Mouse (Mus musculus): ENCODE results near the gene Kcnj6. TPM values are rescaled to one million over a fixed set of nuclear protein-coding genes. Genes with fewer than 3 reads are reported as not detected.
A peak's percentile ranks its signal among the peaks of the same experiment; 100 is the strongest.

The Kcnj6 gene
- polyA plus RNA-seq, 1 experiment from 2014 or later: 0.54 TPM

DNA sequence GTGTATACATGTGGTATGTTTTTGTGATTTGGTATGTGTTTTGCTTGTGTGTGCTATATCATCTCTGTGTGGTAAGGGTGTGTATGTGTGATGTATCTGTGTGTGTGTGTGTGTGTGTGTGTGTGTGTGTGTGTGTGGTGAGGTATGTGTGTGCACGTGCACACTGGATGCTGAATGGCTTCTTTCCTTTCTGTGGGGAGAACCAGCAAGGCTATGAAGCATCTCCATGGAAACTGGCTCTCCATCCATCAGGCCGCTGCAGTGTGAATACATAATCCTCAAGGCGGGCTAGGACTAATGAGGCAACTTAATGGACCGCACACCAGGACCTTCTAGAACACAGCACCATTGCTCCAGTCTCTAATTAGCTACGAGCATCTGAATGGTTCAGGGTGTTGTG is 78.3 kb downstream of the Kcnj6 start:
- Histone ChIP-seq H3K27me3 (no peaks in the 10 kb centered on the region), H3K27ac (no peak overlapping the region), H3K4me2 (no peak overlapping the region), H3K9ac (no peak overlapping the region), H3K9me3 (no peaks in the 10 kb centered on the region), H3K36me3 (replicated peaks) (no peaks in the 10 kb centered on the region), H3K4me3 (replicated peaks) (no peak overlapping the region), H3K4me1 (peaks cover 9% of the 10 kb centered on the region)
- 20% methylated on average over 5 of the region's 5 CpGs for WGBS
- ATAC-seq (ENCODE audit: low FRiP score): peak; percentile 75; the same call in 1 of the 2 replicates

DNA sequence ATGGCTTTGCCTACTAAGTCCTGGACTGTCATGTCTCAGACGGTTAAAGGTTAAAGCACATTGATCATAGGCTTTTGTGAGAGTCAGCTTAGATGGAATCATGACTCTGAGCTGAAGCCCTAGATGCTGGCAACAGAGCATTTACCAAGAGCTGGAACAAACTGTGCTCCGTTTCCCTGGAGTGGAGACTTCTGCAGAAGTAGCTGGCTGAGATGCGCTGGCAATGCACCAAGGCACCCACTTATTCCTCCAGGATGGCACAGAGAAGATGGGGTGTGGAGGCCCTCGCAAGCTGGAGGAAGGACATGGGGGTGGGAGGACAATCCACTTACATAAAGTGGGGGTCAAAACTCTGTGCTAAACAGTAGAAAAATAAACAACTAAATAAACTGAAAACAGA is 91.5 kb downstream of the Kcnj6 start:
- no peak overlapping the region for H3K9ac ChIP-seq
- ATAC-seq (ENCODE audit: low FRiP score): no peak
- H3K27me3 ChIP-seq: no peaks in the 10 kb centered on the region
- H3K9me3 ChIP-seq: no peaks in the 10 kb centered on the region
- peaks cover under 1% of the 10 kb centered on the region; the same call in 1 of the 2 replicates for H3K4me1 ChIP-seq
- H3K36me3 ChIP-seq (replicated peaks): no peaks in the 10 kb centered on the region
- H3K4me3 ChIP-seq (replicated peaks): no peak overlapping the region
- H3K4me2 ChIP-seq: no peak overlapping the region
- 94% methylated on average over 4 of the region's 4 CpGs for WGBS
- H3K27ac ChIP-seq: no peak overlapping the region

DNA sequence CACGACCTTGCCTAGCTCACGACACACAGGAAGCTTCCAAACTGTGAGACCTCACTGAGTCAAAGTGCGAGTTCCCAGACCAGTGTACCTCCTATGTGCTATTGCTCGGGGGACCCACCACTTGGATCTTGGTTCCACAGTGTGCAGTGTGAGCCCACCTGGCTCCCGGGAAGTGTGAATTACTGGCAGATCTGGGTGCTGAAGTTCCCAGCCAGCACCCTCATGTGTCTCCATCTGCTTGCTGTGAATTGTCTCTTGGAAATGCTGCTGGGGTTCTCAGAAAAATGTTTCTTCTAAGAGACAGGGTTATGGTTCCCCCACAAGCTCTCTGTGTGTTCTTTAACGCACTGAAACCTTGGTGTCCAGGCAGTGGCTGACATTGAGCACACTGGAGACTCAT is 98.7 kb downstream of the Kcnj6 start:
- H3K4me1 ChIP-seq: peaks cover 3% of the 10 kb centered on the region; the same call in 1 of the 2 replicates
- WGBS: 89% methylated on average over 6 of the region's 6 CpGs
- H3K27me3 ChIP-seq: no peaks in the 10 kb centered on the region
- no peak overlapping the region for H3K9ac ChIP-seq
- H3K27ac ChIP-seq: no peak overlapping the region
- no peak overlapping the region for H3K4me2 ChIP-seq
- ATAC-seq (ENCODE audit: low FRiP score): no peak
- H3K9me3 ChIP-seq: no peaks in the 10 kb centered on the region
- H3K4me3 ChIP-seq (replicated peaks): no peak overlapping the region
- no peaks in the 10 kb centered on the region for H3K36me3 ChIP-seq (replicated peaks)

DNA sequence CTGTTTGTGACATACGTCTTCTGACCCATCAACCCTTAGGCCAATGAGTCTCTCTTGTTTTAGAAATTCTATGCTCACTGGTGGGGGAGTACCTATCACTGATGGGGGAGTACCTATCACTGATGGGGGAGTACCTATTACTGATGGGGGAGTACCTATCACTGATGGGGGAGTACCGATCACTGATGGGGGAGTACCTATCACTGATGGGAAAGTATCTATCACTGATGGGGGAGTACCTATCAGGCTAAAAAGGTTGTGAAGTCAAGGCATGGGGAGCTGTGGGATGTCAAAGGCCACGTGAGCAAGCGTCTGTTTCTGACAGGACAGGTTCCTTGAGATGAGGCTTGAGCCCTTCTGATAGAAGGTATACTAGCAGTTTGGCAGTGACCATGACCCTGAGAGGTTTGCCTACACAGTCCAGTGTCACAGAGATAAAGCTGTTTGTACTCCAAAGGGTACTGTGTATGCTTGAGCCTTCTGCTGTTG is 105.3 kb downstream of the Kcnj6 start:
- no peaks in the 10 kb centered on the region for H3K9me3 ChIP-seq
- no peak for ATAC-seq (ENCODE audit: low FRiP score)
- WGBS: 95% methylated on average over 4 of the region's 4 CpGs

DNA sequence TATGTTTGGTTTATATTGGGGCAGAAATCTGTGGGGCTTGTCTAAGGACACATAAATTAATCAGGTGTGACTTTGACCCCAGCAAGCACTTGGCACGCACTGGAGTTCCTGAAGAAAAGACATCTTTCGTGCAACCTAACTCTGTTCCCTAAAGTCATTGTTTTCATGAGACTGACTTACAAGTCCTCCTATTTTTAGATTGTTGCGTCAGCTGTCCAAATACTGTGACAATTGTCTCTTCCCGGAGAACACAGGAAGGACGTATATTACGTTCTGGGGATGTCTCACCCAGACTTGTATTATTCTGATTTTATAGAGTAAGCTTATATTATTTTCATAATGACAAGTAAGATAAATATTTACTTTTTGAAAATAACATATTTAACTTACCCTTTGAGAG is 106.9 kb downstream of the Kcnj6 start:
- Histone ChIP-seq H3K4me3 (replicated peaks) (no peak overlapping the region), H3K9ac (no peak overlapping the region), H3K4me2 (no peak overlapping the region), H3K9me3 (no peaks in the 10 kb centered on the region), H3K4me1 (no peaks in the 10 kb centered on the region), H3K27me3 (no peaks in the 10 kb centered on the region), H3K36me3 (replicated peaks) (no peaks in the 10 kb centered on the region), H3K27ac (no peak overlapping the region)
- ATAC-seq (ENCODE audit: low FRiP score): no peak
- WGBS: 87% methylated on average over 6 of the region's 6 CpGs

More for the DNA sequence above, 105.3 kb downstream of the Kcnj6 start:
- Histone ChIP-seq H3K4me3 (replicated peaks) (no peak overlapping the region), H3K27ac (no peak overlapping the region), H3K9ac (no peak overlapping the region), H3K4me1 (no peaks in the 10 kb centered on the region), H3K27me3 (no peaks in the 10 kb centered on the region), H3K4me2 (no peak overlapping the region), H3K36me3 (replicated peaks) (no peaks in the 10 kb centered on the region)

DNA sequence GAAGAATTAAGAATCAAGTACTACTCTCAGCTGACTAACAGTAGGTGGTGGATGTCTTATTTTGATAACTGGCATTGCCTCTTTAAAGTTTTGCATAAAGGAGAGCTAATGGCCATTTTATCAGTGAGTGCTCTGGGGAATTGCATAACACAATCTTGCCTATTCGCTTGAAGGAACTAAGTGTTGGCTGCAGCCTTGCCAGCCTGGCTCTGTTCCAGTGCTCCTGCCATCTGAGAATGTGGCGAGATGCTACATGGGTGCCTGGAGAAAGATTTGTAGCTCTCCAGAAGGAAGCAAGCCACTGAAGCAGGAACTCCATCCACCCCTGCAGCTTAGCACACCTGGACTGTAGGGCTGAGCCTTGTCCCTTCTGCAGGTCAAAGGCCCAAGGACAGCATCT is 107.4 kb downstream of the Kcnj6 start:
- no peak for ATAC-seq (ENCODE audit: low FRiP score)
- Histone ChIP-seq H3K4me1 (no peaks in the 10 kb centered on the region), H3K4me3 (replicated peaks) (no peak overlapping the region), H3K4me2 (no peak overlapping the region), H3K36me3 (replicated peaks) (no peaks in the 10 kb centered on the region), H3K27me3 (no peaks in the 10 kb centered on the region), H3K9me3 (no peaks in the 10 kb centered on the region), H3K9ac (no peak overlapping the region), H3K27ac (no peak overlapping the region)
- 86% methylated on average over 2 of the region's 2 CpGs for WGBS

DNA sequence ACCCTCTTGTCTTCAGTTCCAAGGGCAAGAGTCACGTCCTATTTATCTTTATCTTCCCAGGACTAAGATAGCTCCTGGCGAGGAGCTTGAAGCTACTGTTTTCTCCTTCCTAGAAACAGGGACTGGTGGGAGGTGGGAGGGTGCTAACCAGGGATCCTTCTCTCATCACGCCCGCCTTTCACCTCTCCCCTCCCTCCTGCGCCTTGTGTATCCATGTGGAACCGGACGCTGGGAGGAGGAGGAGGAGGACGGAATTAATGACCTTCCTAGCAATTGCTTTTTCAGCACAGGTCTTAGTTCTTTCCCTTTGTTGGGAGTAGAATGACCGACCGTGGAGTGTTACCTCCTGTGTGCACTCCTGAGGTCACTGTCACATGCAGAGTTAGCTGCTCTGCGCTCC is 108.9 kb downstream of the Kcnj6 start:
- Histone ChIP-seq H3K4me1 (no peaks in the 10 kb centered on the region), H3K36me3 (replicated peaks) (no peaks in the 10 kb centered on the region), H3K9ac (no peak overlapping the region), H3K4me3 (replicated peaks) (no peak overlapping the region), H3K27ac (no peak overlapping the region), H3K4me2 (no peak overlapping the region), H3K27me3 (no peaks in the 10 kb centered on the region), H3K9me3 (no peaks in the 10 kb centered on the region)
- WGBS: 77% methylated on average over 11 of the region's 11 CpGs
- no peak for ATAC-seq (ENCODE audit: low FRiP score)

DNA sequence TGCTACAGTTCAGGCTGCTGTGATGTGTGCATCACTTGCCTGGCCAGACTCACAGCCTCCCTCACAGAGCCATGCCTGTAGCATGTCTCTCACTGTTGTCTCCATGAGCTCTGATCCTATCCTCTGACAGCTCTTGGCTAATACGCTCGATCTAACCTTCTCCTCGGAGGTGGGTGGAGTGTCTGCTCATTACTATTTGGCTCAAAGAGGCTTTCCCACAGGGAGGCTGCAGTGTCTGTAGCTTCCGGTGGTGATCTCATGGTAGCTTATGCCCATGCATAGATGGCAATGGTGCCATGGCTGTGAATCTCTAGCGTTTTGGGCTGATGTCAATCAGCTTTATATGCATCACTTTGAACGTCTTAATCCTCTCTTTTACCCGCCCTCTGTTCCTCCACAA is 111.1 kb downstream of the Kcnj6 start:
- no peaks in the 10 kb centered on the region for H3K36me3 ChIP-seq (replicated peaks)

DNA sequence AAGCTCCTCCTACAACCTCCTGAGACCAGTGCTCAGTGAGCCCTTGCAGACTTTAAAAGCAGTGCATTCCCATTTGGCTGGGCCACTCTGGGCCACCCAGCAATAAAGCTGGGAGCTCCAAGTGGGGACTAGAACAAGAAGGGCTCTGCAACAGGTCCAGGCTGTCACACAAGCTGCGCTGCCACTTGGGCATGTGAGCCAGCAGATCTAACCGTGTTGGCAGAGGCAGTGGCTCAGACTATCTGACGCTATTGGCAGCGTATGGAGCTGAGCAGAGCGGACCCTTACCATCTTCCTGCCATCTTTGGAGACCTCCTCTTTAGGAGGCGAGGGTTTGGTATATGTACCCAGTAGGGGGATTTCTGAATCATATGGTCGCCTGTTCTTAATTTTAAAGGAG is 112.4 kb downstream of the Kcnj6 start:
- no peaks in the 10 kb centered on the region for H3K4me1 ChIP-seq
- no peaks in the 10 kb centered on the region for H3K36me3 ChIP-seq (replicated peaks)
- no peaks in the 10 kb centered on the region for H3K9me3 ChIP-seq
- H3K27me3 ChIP-seq: no peaks in the 10 kb centered on the region
- no peak overlapping the region for H3K4me3 ChIP-seq (replicated peaks)
- WGBS: 75% methylated on average over 7 of the region's 7 CpGs
- H3K27ac ChIP-seq: no peak overlapping the region
- no peak overlapping the region for H3K9ac ChIP-seq
- H3K4me2 ChIP-seq: no peak overlapping the region
- no peak for ATAC-seq (ENCODE audit: low FRiP score)

More for the DNA sequence above, 111.1 kb downstream of the Kcnj6 start:
- no peak overlapping the region for H3K4me2 ChIP-seq
- no peaks in the 10 kb centered on the region for H3K27me3 ChIP-seq
- no peak overlapping the region for H3K9ac ChIP-seq
- H3K27ac ChIP-seq: no peak overlapping the region
- no peaks in the 10 kb centered on the region for H3K9me3 ChIP-seq
- H3K4me1 ChIP-seq: no peaks in the 10 kb centered on the region
- no peak for ATAC-seq (ENCODE audit: low FRiP score)
- 83% methylated on average over 7 of the region's 7 CpGs for WGBS
- H3K4me3 ChIP-seq (replicated peaks): no peak overlapping the region

DNA sequence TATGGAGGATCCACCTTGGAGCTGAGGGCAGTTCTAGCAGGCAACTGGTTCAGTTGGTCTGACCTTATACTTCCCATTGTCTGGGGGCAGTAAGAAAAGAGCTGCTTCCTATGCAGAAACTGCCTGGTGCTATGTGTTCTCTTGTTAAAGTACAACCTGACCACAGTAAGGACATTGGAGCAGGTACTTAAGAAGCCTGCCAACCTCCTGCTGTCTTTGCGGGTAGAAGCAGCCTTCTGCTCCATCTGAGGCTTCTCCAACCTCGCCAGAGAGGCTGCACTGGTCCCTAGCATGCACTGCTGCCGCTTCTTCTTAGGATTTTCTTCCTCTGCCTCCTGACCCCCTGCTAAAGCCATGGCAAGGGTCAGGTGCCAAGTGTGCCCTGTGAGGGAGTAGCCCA is 113.6 kb downstream of the Kcnj6 start:
- Histone ChIP-seq H3K4me2 (no peak overlapping the region), H3K9me3 (no peaks in the 10 kb centered on the region), H3K4me3 (replicated peaks) (no peak overlapping the region), H3K27ac (no peak overlapping the region), H3K36me3 (replicated peaks) (no peaks in the 10 kb centered on the region), H3K4me1 (no peaks in the 10 kb centered on the region), H3K27me3 (no peaks in the 10 kb centered on the region), H3K9ac (no peak overlapping the region)
- WGBS: 80% methylated on average over 3 of the region's 3 CpGs
- no peak for ATAC-seq (ENCODE audit: low FRiP score)

DNA sequence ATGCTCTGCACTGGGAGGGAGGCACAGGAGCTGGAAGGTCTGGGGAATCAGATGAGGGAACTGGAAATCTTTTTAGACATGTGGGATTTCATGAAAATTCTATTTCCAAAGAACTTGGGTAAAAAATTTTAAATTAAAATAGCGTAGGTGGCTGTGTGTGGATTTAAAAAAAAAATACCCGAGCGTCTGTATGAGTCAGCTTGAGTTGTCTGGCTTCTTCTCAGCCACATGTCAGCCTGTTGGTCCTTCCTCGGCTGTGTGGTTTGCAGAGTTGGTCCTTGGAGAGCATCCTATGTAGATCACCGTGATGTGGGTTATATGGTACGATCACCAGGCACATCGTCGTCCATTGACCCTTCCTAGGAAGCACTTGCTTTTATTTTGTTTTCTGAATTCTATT is 114.3 kb downstream of the Kcnj6 start:
- H3K27me3 ChIP-seq: no peaks in the 10 kb centered on the region
- H3K4me3 ChIP-seq (replicated peaks): no peak overlapping the region
- no peak for ATAC-seq (ENCODE audit: low FRiP score)
- H3K4me2 ChIP-seq: no peak overlapping the region
- H3K9ac ChIP-seq: no peak overlapping the region
- H3K4me1 ChIP-seq: no peaks in the 10 kb centered on the region
- no peaks in the 10 kb centered on the region for H3K9me3 ChIP-seq
- no peak overlapping the region for H3K27ac ChIP-seq
- WGBS: 86% methylated on average over 8 of the region's 8 CpGs
- no peaks in the 10 kb centered on the region for H3K36me3 ChIP-seq (replicated peaks)

DNA sequence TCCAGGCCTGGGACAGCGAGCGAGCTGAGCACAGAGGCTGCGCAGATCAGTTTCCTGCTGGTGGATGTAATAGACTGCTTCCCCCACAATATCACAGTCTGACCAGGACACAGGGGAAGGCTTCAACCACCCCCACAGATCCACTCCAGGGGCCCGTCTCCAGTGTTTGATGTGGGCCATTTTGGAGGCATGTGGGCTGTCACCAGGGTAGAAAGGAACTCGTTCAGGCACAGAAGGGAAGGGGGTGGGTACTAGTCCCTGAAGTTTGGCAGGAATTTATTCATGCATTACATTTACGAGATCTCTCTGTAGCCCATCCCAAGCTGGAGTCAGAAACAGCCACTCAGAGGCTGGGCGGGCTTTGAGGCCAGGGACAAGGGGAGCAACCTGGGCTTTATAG is 115.4 kb downstream of the Kcnj6 start:
- Histone ChIP-seq H3K27ac (no peak overlapping the region), H3K36me3 (replicated peaks) (no peaks in the 10 kb centered on the region), H3K4me3 (replicated peaks) (no peak overlapping the region), H3K27me3 (no peaks in the 10 kb centered on the region), H3K9ac (no peak overlapping the region), H3K9me3 (no peaks in the 10 kb centered on the region), H3K4me2 (no peak overlapping the region), H3K4me1 (no peaks in the 10 kb centered on the region)
- no peak for ATAC-seq (ENCODE audit: low FRiP score)
- WGBS: 65% methylated on average over 7 of the region's 7 CpGs

DNA sequence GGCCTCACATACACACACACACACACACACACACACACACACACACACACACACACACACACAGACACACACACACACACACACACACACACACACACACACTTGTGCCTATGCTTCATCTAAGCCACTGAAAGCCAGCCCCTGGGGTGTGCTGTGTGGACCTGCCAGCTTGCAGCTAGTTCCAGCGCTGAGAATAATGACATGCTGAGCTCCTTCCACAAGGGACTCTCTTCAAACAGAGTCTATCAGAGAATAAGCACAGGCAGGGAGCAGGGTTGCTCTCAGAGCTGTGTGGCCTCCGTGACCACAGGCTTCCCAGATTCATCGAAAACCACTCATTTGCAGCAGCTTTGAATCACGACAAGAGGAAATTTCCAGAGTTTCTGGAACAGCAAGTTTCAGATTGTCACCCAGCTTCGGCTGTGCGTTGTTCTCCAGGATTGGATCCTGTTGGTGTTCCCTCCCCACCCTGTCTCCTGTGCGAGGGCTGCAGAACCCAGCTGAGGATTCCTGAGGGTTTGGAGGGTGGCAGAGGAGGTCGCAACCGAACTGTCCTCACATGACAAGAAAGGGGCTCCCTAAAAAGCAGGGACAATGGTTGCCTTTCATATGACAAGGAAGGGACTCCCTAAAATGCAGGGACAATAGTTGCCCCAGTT is 124.8 kb downstream of the Kcnj6 start:
- no peak overlapping the region for H3K27ac ChIP-seq
- 36% methylated on average over 9 of the region's 9 CpGs for WGBS
- no peak for ATAC-seq (ENCODE audit: low FRiP score)

More for the DNA sequence above, 124.8 kb downstream of the Kcnj6 start:
- H3K4me1 ChIP-seq: peaks cover 12% of the 10 kb centered on the region; the same call in 1 of the 2 replicates
- no peak overlapping the region for H3K9ac ChIP-seq
- H3K27me3 ChIP-seq: no peaks in the 10 kb centered on the region
- no peak overlapping the region for H3K4me3 ChIP-seq (replicated peaks)
- no peaks in the 10 kb centered on the region for H3K9me3 ChIP-seq
- H3K36me3 ChIP-seq (replicated peaks): no peaks in the 10 kb centered on the region
- no peak overlapping the region for H3K4me2 ChIP-seq
